ENCODE assay signal across 16 mouse cellular contexts in genomic region chr1:93033989-93034388, GRCm38 (mm10). TPM values are rescaled to one million over a fixed set of nuclear protein-coding genes. Genes with fewer than 3 reads are reported as not detected.
A peak's percentile ranks its signal among the peaks of the same experiment; 100 is the strongest.
DNase-seq lines count a peak whose midpoint lies in the region; ATAC-seq lines count a peak whose summit lies in the region.
"Had no signal": no experiment of that assay in that cellular context is flagged by ENCODE, and none has a peak within 500 bp of the region (broad histone marks: within the 10 kb centered on the region; RNA-seq: fewer than 3 reads in every experiment).

No protein-coding gene starts in this region.

- H3K36me3 ChIP-seq in heart, embryonic 12.5 days, result 0 out of 2 replicates have a peak, but pooled peaks cover 7% of the 10 kb centered on the region
- H3K36me3 ChIP-seq in midbrain, embryonic 10.5 days, result peaks cover 64% of the 10 kb centered on the region
- peaks cover 46% of the 10 kb centered on the region for H3K36me3 ChIP-seq in midbrain, embryonic 15.5 days (replicated peaks)
- H3K36me3 ChIP-seq in liver, embryonic 11.5 days (ENCODE audit: control insufficient read depth, insufficient read depth, low read length), result no peaks in the 10 kb centered on the region
- H3K36me3 ChIP-seq: lung, embryonic 15.5 days had no signal

- H3K4me3 ChIP-seq in heart, embryonic 12.5 days, result no peak overlapping the region
- H3K4me3 ChIP-seq in midbrain, embryonic 10.5 days, result no peak overlapping the region
- H3K4me3 ChIP-seq in midbrain, embryonic 15.5 days, result no peak overlapping the region
- no peak overlapping the region for H3K4me3 ChIP-seq in liver, embryonic 11.5 days (ENCODE audit: low read depth, low read length)
- H3K4me3 ChIP-seq: lung, embryonic 15.5 days; midbrain, embryonic 12.5 days had no signal

- no peak overlapping the region for H3K4me2 ChIP-seq in heart, embryonic 12.5 days
- no peak overlapping the region for H3K4me2 ChIP-seq in midbrain, embryonic 15.5 days
- H3K4me2 ChIP-seq in liver, embryonic 11.5 days, result peak overlapping the region; percentile 24
- H3K4me2 ChIP-seq: lung, embryonic 15.5 days; midbrain, embryonic 12.5 days had no signal

- no peaks in the 10 kb centered on the region for H3K27me3 ChIP-seq in heart, embryonic 12.5 days (replicated peaks)
- H3K27me3 ChIP-seq in midbrain, embryonic 10.5 days (ENCODE audit: low read depth, poor library complexity, severe bottlenecking), result no peaks in the 10 kb centered on the region
- H3K27me3 ChIP-seq in midbrain, embryonic 15.5 days (replicated peaks), result no peaks in the 10 kb centered on the region
- H3K27me3 ChIP-seq in liver, embryonic 11.5 days (replicated peaks; ENCODE audit: control insufficient read depth, insufficient read depth, low read length), result no peaks in the 10 kb centered on the region
- H3K27me3 ChIP-seq: lung, embryonic 15.5 days; midbrain, embryonic 12.5 days had no signal

- H3K9me3 ChIP-seq in heart, embryonic 12.5 days (replicated peaks), result peaks cover 10% of the 10 kb centered on the region
- H3K9me3 ChIP-seq in midbrain, embryonic 10.5 days (replicated peaks), result peaks cover 10% of the 10 kb centered on the region; the same call in 1 of the 2 replicates
- no peaks in the 10 kb centered on the region for H3K9me3 ChIP-seq in midbrain, embryonic 15.5 days
- H3K9me3 ChIP-seq in liver, embryonic 11.5 days (ENCODE audit: control insufficient read depth, low read length), result no peaks in the 10 kb centered on the region
- H3K9me3 ChIP-seq: lung, embryonic 15.5 days; midbrain, embryonic 12.5 days had no signal

- WGBS in heart, embryonic 12.5 days, result 16% methylated on average over 8 of the region's 8 CpGs
- 56% methylated on average over 8 of the region's 8 CpGs for WGBS in midbrain, embryonic 10.5 days
- WGBS in midbrain, embryonic 15.5 days, result 52% methylated on average over 8 of the region's 8 CpGs
- 30% methylated on average over 8 of the region's 8 CpGs for WGBS in liver, embryonic 11.5 days

- H3K9ac ChIP-seq in heart, embryonic 12.5 days, result no peak overlapping the region
- no peak overlapping the region for H3K9ac ChIP-seq in midbrain, embryonic 15.5 days
- peak overlapping the region; percentile 28 for H3K9ac ChIP-seq in liver, embryonic 11.5 days (ENCODE audit: low read depth, low read length)
- H3K9ac ChIP-seq: lung, embryonic 15.5 days; midbrain, embryonic 12.5 days had no signal

- no peak for DNase-seq in heart, adult 8-10 months (ENCODE audit: low spot score)
- peak; percentile 26 for DNase-seq in midbrain, embryonic 10.5 days (ENCODE audit: low spot score)
- DNase-seq in liver, embryonic 11.5 days (ENCODE audit: low spot score), result peak; percentile 58
- peak; percentile 57 for DNase-seq in yolk sac, embryonic 10.5 days (ENCODE audit: low spot score)
- no peak for DNase-seq in kidney, adult 8-10 months
- DNase-seq: adrenal gland, adult 2 months; cerebellum, postnatal 10 days; kidney, postnatal 14 days; right cerebral cortex, postnatal 14 days had no signal

- no peak overlapping the region for H3K27ac ChIP-seq in heart, embryonic 12.5 days (ENCODE audit: poor library complexity, severe bottlenecking)
- peak overlapping the region; percentile 61 for H3K27ac ChIP-seq in midbrain, embryonic 10.5 days (replicated peaks)
- H3K27ac ChIP-seq in midbrain, embryonic 15.5 days, result no peak overlapping the region
- H3K27ac ChIP-seq in liver, embryonic 11.5 days (ENCODE audit: low read depth, low read length), result peak overlapping the region; percentile 28; the same call in 1 of the 2 replicates
- H3K27ac ChIP-seq: lung, embryonic 15.5 days; midbrain, embryonic 12.5 days had no signal

- ATAC-seq in heart, embryonic 12.5 days (ENCODE audit: insufficient number of reproducible peaks, low FRiP score), result peak; percentile 83
- ATAC-seq in midbrain, embryonic 15.5 days (replicated peaks), result no peak
- ATAC-seq in liver, embryonic 11.5 days (replicated peaks; ENCODE audit: low FRiP score), result peak; percentile 99
- no peak for ATAC-seq in inflammation-experienced regulatory T-cells, adult 6 months

- H3K4me1 ChIP-seq in heart, embryonic 12.5 days (replicated peaks), result peaks cover 25% of the 10 kb centered on the region
- no peaks in the 10 kb centered on the region for H3K4me1 ChIP-seq in midbrain, embryonic 10.5 days
- no peaks in the 10 kb centered on the region for H3K4me1 ChIP-seq in midbrain, embryonic 15.5 days
- peaks cover 15% of the 10 kb centered on the region; the same call in 1 of the 2 replicates for H3K4me1 ChIP-seq in liver, embryonic 11.5 days (replicated peaks; ENCODE audit: control insufficient read depth, insufficient read depth, low read length)
- H3K4me1 ChIP-seq: lung, embryonic 15.5 days; midbrain, embryonic 12.5 days had no signal

RNA-seq across cellular contexts. Expression of gene Aqp12, which starts 27.9 kb away (rescaled TPM):
- not detected in 2 replicates for polyA plus RNA-seq in heart, embryonic 12.5 days (2016; fragmentation: Nextera tagmentation; extraction: Ambion mirVana)
- not detected for total RNA-seq in heart, adult 8-10 months (2022)
- polyA plus RNA-seq in midbrain, embryonic 10.5 days (2016; fragmentation: Nextera tagmentation; extraction: Ambion mirVana), result not detected in 2 replicates
- not detected in 2 replicates for polyA plus RNA-seq in midbrain, embryonic 15.5 days (2015; fragmentation: Nextera tagmentation; extraction: Ambion mirVana)
- polyA plus RNA-seq in liver, embryonic 11.5 days (2014; fragmentation: Nextera tagmentation; extraction: Ambion mirVana), result not detected in 2 replicates
- polyA plus RNA-seq in inflammation-experienced regulatory T-cells, adult 6 months (2017; shearing (Covaris generic)), result not detected
- total RNA-seq: hematopoietic stem cell, adult 5-6 weeks had no signal
- polyA plus RNA-seq: adrenal gland, adult 2 months; lung, embryonic 15.5 days; midbrain, embryonic 12.5 days; neural tube, embryonic 14.5 days had no signal

Comparison
In these comparisons a context has a peak if more than half of its experiments do, and no peak if none do; other contexts are left out.
1. H3K27ac ChIP-seq: peak in midbrain, embryonic 10.5 days (single experiment) and liver, embryonic 11.5 days (single experiment); none in heart, embryonic 12.5 days (single experiment) and midbrain, embryonic 15.5 days (single experiment).
2. ATAC-seq: peak in heart, embryonic 12.5 days (single experiment) and liver, embryonic 11.5 days (single experiment); none in midbrain, embryonic 15.5 days (single experiment) and inflammation-experienced regulatory T-cells, adult 6 months (single experiment).
3. DNase-seq: peak in midbrain, embryonic 10.5 days (single experiment), liver, embryonic 11.5 days (single experiment) and yolk sac, embryonic 10.5 days (single experiment); none in heart, adult 8-10 months (single experiment) and kidney, adult 8-10 months (0 of 2).